Mouse (Mus musculus) stomach, embryonic 14.5 days (tissue): Measurements from ENCODE around the gene Tenm4. TPM values are rescaled to one million over a fixed set of nuclear protein-coding genes. Genes with fewer than 3 reads are reported as not detected.

Experiments
- ATAC-seq: fragments of 200-750 bp; cut with Nextera tagmentation; 2 replicates; pipeline ENCODE4 v1.8.0; 2017; ENCODE audit warnings: low read depth, moderate TSS enrichment; ENCODE audit not compliant: insufficient number of reproducible peaks, insufficient read depth, low FRiP score
- H3K27ac ChIP-seq: fragments of 300-500 bp; sonication (generic); 2 replicates; pipeline ENCODE4 v1.5.1; 2014; ENCODE audit warnings: mild to moderate bottlenecking, low read length, moderate library complexity, mixed read lengths
- H3K27me3 ChIP-seq: fragments of 300-500 bp; sonication (generic); 2 replicates; pipeline ENCODE4 v1.6.1; 2014; ENCODE audit warnings: low read length, control low read depth, mixed read lengths; ENCODE audit not compliant: control insufficient read depth, insufficient read depth
- H3K36me3 ChIP-seq: fragments of 300-500 bp; sonication (generic); 2 replicates; pipeline ENCODE4 v1.6.1; 2014; ENCODE audit warnings: mild to moderate bottlenecking, control low read depth, low read length, moderate library complexity, mixed read lengths; ENCODE audit not compliant: control insufficient read depth, insufficient read depth
- H3K4me1 ChIP-seq: fragments of 300-500 bp; sonication (generic); 2 replicates; pipeline ENCODE4 v1.6.1; 2014; ENCODE audit warnings: low read length, control low read depth, mixed read lengths; ENCODE audit not compliant: control insufficient read depth, insufficient read depth
- H3K4me2 ChIP-seq: fragments of 300-500 bp; sonication (generic); replicated peaks from 2 replicates; pipeline ENCODE4 v1.6.1; 2014; ENCODE audit warnings: low read depth, low read length, control low read depth
- H3K4me3 ChIP-seq: fragments of 300-500 bp; sonication (generic); 2 replicates; pipeline ENCODE4 v1.5.1; 2014; ENCODE audit warnings: low read depth, low read length, control low read depth
- H3K9ac ChIP-seq: fragments of 300-500 bp; sonication (generic); replicated peaks from 2 replicates; pipeline ENCODE4 v1.6.1; 2014; ENCODE audit warnings: low read depth, mild to moderate bottlenecking, control low read depth, low read length, moderate library complexity, mixed read lengths
- H3K9me3 ChIP-seq: fragments of 300-500 bp; sonication (generic); 2 replicates; pipeline ENCODE4 v1.6.1; 2016; ENCODE audit warnings: low read depth, low read length, control low read depth; ENCODE audit not compliant: control insufficient read depth
- WGBS: fragments of 180-500 bp; shearing (Covaris S2); extraction: QIAGEN DNeasy Blood & Tissue Kit; methylation state at CpG from one replicate; pipeline ENCODE4 v1.1.7; 2014; 5-methylcytosine and 5-hydroxymethylcytosine counted together
- polyA plus RNA-seq: library from polyadenylated mRNA; unstranded; fragments of >200 nt; fragmentation: Nextera tagmentation; extraction: Ambion mirVana; gene quantifications from 2 replicates; pipeline ENCODE4 v1.2.1, GENCODE M21; 2014

Gene Tenm4
- polyA plus RNA-seq, 1 experiment from 2014 or later: 28.8 TPM

DNA sequence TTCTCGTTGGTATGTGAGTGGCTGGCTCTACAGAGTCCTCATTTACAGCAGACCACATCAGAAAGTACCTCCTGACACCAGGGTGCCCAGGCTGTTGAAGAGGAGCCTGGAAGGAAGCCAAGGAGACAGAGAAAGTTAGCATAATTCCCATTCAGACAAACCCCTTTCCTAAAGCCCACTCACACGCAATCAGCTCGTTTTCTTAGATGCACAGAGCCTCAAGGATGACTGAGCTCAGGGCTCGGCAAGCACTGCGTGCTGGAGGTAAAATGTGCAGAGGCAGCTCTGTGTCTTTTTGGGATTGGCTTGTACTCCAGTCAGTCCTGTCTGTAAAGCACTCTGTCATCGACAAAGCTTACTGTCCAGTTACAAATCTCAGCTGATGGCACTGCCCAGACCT, 480.0 kb downstream of the Tenm4 start:
- H3K4me1 ChIP-seq: peaks cover 15% of the 10 kb centered on the region; the same call in 1 of the 2 replicates
- no peaks in the 10 kb centered on the region for H3K9me3 ChIP-seq
- ATAC-seq: no peak
- H3K27me3 ChIP-seq: no peaks in the 10 kb centered on the region
- no peak overlapping the region for H3K4me3 ChIP-seq
- H3K36me3 ChIP-seq: no peaks in the 10 kb centered on the region
- H3K4me2 ChIP-seq: no peak overlapping the region
- H3K27ac ChIP-seq: no peak overlapping the region
- 47% methylated on average over 6 of the region's 6 CpGs for WGBS
- no peak overlapping the region for H3K9ac ChIP-seq

DNA sequence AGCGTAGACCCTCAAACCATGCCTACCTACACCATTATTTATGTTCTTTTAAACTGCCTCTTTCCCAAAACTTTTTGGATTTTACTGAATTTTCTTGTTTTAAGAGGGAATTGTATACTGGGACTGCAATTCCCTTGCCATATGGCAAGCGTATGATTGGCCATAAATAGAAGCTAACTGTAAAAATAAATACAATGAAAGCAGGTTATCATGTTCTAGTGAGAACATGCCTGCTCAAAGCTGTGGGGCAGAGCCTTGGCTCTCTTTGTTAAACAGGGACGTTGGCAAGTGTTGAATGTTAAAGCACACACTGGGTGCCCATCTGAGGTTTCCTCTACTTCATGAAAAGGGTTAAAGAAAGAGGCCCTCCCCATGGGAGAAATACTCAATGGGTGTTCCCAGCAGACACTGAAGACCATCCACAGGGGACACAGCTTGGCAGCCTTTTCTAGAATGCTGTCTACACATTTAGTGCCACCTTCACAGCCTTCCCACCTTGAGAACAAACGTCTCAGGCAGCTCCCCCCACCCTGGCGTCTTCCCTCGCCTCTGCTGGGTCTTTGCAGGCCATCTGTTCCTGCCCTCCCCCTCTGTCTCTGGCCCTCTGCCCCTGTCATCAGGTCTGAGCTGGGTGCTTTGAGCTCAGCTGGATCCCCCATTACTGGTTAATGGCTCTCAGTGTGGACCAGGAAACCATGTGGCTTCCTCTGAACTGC, 480.7 kb downstream of the Tenm4 start:
- no peak for ATAC-seq
- 42% methylated on average over 6 of the region's 6 CpGs for WGBS

DNA sequence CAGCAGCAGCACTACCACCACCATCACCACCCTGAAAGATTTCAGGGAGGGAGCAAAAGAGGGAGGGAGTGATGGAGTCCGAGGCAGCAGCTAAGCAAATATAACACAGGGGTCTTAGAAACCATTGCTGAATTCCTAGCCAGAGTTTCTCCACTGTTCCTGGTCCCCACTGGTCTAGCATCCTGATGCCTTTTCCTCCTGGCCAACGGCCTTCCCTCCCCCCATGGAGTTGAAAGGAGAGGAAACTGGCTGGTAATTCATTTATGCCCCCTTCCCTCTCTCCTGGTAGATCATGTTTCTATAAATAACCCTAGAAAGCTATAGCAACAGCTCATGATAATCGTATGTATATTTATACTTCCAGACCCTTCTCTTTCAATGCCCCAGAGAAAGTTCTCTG, 481.8 kb downstream of the Tenm4 start:
- no peak overlapping the region for H3K4me2 ChIP-seq
- no peak overlapping the region for H3K4me3 ChIP-seq
- ATAC-seq: no peak
- WGBS: 9% methylated on average over 3 of the region's 3 CpGs
- no peaks in the 10 kb centered on the region for H3K36me3 ChIP-seq
- no peak overlapping the region for H3K27ac ChIP-seq
- no peaks in the 10 kb centered on the region for H3K9me3 ChIP-seq
- H3K4me1 ChIP-seq: peaks cover 21% of the 10 kb centered on the region; the same call in 1 of the 2 replicates
- H3K27me3 ChIP-seq: no peaks in the 10 kb centered on the region
- H3K9ac ChIP-seq: no peak overlapping the region

More for the DNA sequence above, 480.7 kb downstream of the Tenm4 start:
- Histone ChIP-seq H3K27ac (no peak overlapping the region), H3K4me1 (peaks cover 15% of the 10 kb centered on the region; the same call in 1 of the 2 replicates), H3K4me2 (no peak overlapping the region), H3K36me3 (no peaks in the 10 kb centered on the region), H3K9ac (no peak overlapping the region), H3K27me3 (no peaks in the 10 kb centered on the region), H3K4me3 (no peak overlapping the region), H3K9me3 (no peaks in the 10 kb centered on the region)

DNA sequence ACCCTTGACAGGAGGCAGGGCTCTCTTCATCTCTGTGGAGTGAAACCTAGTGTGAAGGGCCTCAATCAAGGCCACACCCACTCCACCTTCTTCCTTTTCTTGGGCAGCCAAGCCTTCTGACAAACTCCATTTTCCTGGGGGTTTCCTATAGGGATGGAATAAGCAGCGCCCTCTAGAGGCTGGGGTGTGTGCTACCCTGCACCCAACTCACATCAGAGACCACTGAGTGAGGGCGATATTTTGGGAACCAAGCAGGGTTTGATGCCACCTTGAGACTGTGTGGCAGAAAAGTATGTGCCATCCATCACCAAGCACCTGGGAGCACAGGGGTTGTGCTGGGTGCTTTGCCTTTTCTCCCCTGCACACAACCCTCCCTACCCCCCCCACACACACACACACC, 483.2 kb downstream of the Tenm4 start:
- Histone ChIP-seq H3K27me3 (no peaks in the 10 kb centered on the region), H3K4me1 (peaks cover 28% of the 10 kb centered on the region; the same call in 1 of the 2 replicates), H3K9me3 (no peaks in the 10 kb centered on the region), H3K36me3 (no peaks in the 10 kb centered on the region), H3K27ac (no peak overlapping the region), H3K4me2 (no peak overlapping the region), H3K9ac (no peak overlapping the region), H3K4me3 (no peak overlapping the region)
- 64% methylated on average over 2 of the region's 2 CpGs for WGBS
- ATAC-seq: no peak

DNA sequence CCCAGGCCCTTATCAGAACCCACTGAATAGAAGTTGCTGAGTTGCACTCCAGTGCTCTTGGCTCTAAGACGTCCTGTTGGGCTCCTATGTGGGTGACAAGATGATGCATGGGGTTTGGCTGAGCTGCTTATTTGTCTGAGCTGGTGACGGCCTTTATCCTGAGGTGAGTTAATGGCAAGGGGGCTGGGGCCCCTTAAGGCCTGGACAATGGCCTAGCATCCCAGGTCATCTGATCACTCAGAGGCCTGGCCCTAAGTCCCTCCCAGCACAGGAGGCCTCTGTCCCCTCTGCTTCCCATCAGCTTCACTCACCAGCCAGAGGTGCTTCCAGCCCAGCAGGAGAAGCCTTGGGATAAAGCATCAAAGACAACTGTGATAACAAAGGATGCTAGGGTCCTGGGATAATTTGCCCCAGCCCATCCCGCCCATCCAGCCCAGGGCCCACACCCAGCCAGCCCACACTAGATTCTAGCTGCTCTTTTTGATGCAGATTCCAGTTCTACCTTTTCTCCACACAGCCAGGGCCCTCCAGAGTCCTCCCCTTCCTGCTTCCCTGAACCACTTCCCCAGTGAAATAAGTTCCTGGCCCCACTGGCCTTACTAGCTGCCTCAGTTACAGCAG, 484.2 kb downstream of the Tenm4 start:
- H3K4me2 ChIP-seq: no peak overlapping the region
- H3K9me3 ChIP-seq: no peaks in the 10 kb centered on the region
- no peak overlapping the region for H3K9ac ChIP-seq
- ATAC-seq: no peak
- H3K4me1 ChIP-seq: peaks cover 28% of the 10 kb centered on the region; the same call in 1 of the 2 replicates
- no peak overlapping the region for H3K27ac ChIP-seq
- H3K36me3 ChIP-seq: no peaks in the 10 kb centered on the region
- no peak overlapping the region for H3K4me3 ChIP-seq
- WGBS: 56% methylated on average over 3 of the region's 3 CpGs
- no peaks in the 10 kb centered on the region for H3K27me3 ChIP-seq

DNA sequence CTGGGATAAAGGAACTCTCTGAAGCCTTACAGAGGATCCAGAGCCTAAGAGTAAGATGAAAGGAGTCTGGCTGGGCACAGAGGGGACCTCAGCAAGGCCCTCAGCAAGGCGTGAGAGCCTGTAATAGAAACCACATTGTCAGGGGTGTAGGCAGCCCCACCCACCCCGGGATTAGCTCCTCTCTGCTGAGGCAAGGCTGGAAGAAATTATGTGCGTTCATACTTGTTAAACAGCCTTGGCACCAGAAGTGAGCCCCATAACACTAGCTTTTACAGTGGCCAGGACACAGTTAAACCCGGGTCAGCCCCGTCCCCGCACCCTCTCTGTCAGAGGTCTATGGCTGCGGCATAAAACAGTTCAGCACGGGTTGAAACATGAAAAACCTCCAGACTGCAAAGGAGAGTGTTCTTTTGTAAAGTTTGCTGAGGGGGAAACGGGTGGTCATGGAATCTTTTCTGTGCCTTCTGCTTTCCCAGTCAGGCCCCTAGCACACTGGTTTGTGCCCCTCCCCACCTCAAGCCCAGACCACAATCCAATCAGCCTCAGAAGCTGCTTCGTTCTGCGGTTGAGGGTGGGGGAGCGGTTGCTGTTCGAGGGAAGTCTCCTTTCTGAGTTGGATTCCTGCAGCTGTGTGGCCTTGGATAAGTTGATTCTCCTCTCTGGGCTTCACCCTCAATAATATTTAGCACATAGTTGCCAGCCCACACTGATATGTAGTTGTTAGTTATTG, 486.2 kb downstream of the Tenm4 start:
- Histone ChIP-seq H3K9ac (no peak overlapping the region), H3K27me3 (no peaks in the 10 kb centered on the region), H3K4me3 (no peak overlapping the region), H3K4me2 (no peak overlapping the region), H3K9me3 (no peaks in the 10 kb centered on the region), H3K27ac (peak overlapping the region; percentile 61; the same call in 1 of the 2 replicates), H3K4me1 (peaks cover 34% of the 10 kb centered on the region), H3K36me3 (no peaks in the 10 kb centered on the region)
- peak; percentile 8; the same call in 1 of the 2 replicates for ATAC-seq
- WGBS: 20% methylated on average over 13 of the region's 13 CpGs

- H3K27ac ChIP-seq: no peak overlapping the region; the same call in 1 of the 2 replicates
- H3K4me2 ChIP-seq: no peak overlapping the region
- 71% methylated on average over 11 of the region's 11 CpGs for WGBS
- no peaks in the 10 kb centered on the region for H3K27me3 ChIP-seq
- no peak for ATAC-seq
- H3K9ac ChIP-seq: no peak overlapping the region
- no peak overlapping the region for H3K4me3 ChIP-seq
- H3K4me1 ChIP-seq: peaks cover 31% of the 10 kb centered on the region
- H3K9me3 ChIP-seq: no peaks in the 10 kb centered on the region
- no peaks in the 10 kb centered on the region for H3K36me3 ChIP-seq
Observed at GRCm38 (mm10) chr7:96657857-96658580, 487.0 kb downstream of the Tenm4 start.

DNA sequence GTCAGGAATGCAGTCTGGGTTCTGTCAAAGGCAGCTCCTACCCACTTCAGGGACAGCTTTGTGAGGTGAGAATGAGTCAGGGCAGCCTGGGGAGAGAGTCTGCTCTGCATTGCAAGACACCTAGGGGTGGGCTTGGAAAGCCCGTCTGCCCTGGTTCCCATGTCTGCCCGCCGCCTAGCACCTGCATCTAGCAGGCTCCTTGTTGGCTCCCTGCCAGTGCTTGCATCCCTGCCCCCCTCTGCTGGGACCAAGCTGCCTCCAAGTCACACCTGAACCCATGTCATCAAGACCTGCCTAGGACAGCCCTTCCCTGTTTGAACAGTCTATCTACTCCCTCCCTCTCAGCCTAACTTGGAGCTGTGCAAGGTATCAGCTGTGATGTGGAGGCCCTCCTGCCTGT, 489.9 kb downstream of the Tenm4 start:
- Histone ChIP-seq H3K27ac (no peak overlapping the region), H3K9me3 (no peaks in the 10 kb centered on the region), H3K27me3 (no peaks in the 10 kb centered on the region), H3K9ac (no peak overlapping the region), H3K4me3 (no peak overlapping the region), H3K4me1 (peaks cover 38% of the 10 kb centered on the region), H3K36me3 (no peaks in the 10 kb centered on the region), H3K4me2 (no peak overlapping the region)
- peak; percentile 84 for ATAC-seq
- 39% methylated on average over 3 of the region's 3 CpGs for WGBS
